Mouse (Mus musculus) lung, postnatal 0 days (tissue): ENCODE measurements around the gene Fam168a. TPM values are rescaled to one million over a fixed set of nuclear protein-coding genes. Genes with fewer than 3 reads are reported as not detected.

ENCODE experiments used
- ATAC-seq: fragments of 200-750 bp; cut with Nextera tagmentation; 2 replicates; pipeline ENCODE4 v1.8.0; 2017; ENCODE audit warnings: moderate library complexity
- DNase-seq: peaks from one replicate; pipeline ENCODE4 v3.0.0-alpha.2; 2016; ENCODE audit warnings: low spot score
- H3K27ac ChIP-seq: fragments of 300-500 bp; sonication (generic); 2 replicates; pipeline ENCODE4 v1.5.1; 2014; ENCODE audit warnings: antibody characterized with exemption, mild to moderate bottlenecking, low read length, mixed read lengths
- H3K27me3 ChIP-seq: fragments of 300-500 bp; sonication (generic); replicated peaks from 2 replicates; pipeline ENCODE4 v1.6.1; 2014; ENCODE audit warnings: low read length, mixed read lengths; ENCODE audit not compliant: insufficient read depth
- H3K36me3 ChIP-seq: fragments of 300-500 bp; sonication (generic); 2 replicates; pipeline ENCODE4 v1.6.1; 2014; ENCODE audit warnings: low read length, mixed read lengths; ENCODE audit not compliant: insufficient read depth
- H3K4me1 ChIP-seq: fragments of 300-500 bp; sonication (generic); 2 replicates; pipeline ENCODE4 v1.6.1; 2014; ENCODE audit warnings: antibody characterized with exemption, low read depth, low read length, mixed read lengths; ENCODE audit not compliant: insufficient read depth
- H3K4me2 ChIP-seq: fragments of 300-500 bp; sonication (generic); replicated peaks from 2 replicates; pipeline ENCODE4 v1.6.1; 2014; ENCODE audit warnings: low read depth, mild to moderate bottlenecking, low read length, moderate library complexity, mixed read lengths
- H3K4me3 ChIP-seq: fragments of 300-500 bp; sonication (generic); 2 replicates; pipeline ENCODE4 v1.5.1; 2014; ENCODE audit warnings: low read depth, low read length
- H3K9ac ChIP-seq: fragments of 300-500 bp; sonication (generic); replicated peaks from 2 replicates; pipeline ENCODE4 v1.6.1; 2014; ENCODE audit warnings: low read depth, mild to moderate bottlenecking
- H3K9me3 ChIP-seq: fragments of 300-500 bp; sonication (generic); 2 replicates; pipeline ENCODE4 v1.6.1; 2016; ENCODE audit warnings: low read length, mixed read lengths
- CTCF ChIP-seq: IDR thresholded peaks from 2 replicates; pipeline ENCODE4 v1.5.1; 2016; ENCODE audit warnings: antibody characterized with exemption, mild to moderate bottlenecking
- EP300 ChIP-seq: IDR thresholded peaks from 2 replicates; pipeline ENCODE4 v1.6.1; 2016; ENCODE audit warnings: antibody characterized with exemption, mild to moderate bottlenecking, control low read depth
- WGBS: fragments of 180-500 bp; shearing (Covaris S2); extraction: QIAGEN DNeasy Blood & Tissue Kit; methylation state at CpG from one replicate; pipeline ENCODE4 v1.1.7; 2014; 5-methylcytosine and 5-hydroxymethylcytosine counted together
- polyA plus RNA-seq: library from polyadenylated mRNA; unstranded; fragments of >200 nt; fragmentation: Nextera tagmentation; extraction: Ambion mirVana; gene quantifications from 2 replicates; pipeline ENCODE4 v1.2.1, GENCODE M21; 2015

Gene Fam168a
- polyA plus RNA-seq, result 28.2 and 35.8 TPM in 2 replicates

DNA sequence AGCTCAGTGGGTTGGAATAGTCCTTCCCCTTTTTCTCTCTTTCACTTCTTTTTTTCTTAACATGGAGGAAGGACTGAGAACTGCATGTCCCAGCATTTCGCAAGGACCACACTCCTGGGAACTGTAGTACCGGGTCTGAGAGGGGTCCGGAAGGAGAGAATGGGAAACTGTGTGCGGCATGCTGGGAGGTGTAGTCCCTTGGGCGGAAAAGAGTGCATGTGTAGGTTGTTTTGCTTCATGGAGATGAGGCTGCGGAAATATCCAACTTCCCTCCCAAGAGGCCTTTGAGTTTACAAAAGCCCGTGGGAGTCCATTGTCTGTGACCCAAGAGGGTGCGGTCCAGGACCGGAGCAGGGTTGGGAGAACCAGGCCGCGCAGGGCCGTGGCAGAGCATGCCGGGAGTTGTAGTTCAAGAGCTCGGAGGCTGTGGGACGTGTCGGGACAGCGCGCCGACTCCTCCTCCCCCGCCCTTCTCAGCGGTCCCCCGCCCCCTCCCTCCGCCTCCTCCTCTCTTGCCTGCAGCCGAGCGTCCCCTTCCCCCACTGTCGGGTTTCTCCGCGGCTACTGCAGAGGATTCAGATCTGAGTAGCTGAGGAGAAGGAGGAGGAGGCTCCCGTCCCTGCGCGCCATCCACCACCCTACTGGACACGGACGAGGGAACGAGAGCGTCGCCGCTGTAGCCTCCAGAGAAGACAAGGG is at the start of gene Fam168a:
TSS of gene Fam168a (plus strand) at position 493 of the 699 bp plus-strand sequence.
- Histone ChIP-seq H3K27ac (peak within 1 kb of the TSS; percentile 89), H3K4me3 (peak within 1 kb of the TSS; percentile 94), H3K4me1 (peaks cover 14% of the 10 kb centered on the region; the same call in 1 of the 2 replicates), H3K4me2 (peak within 1 kb of the TSS; percentile 76), H3K9ac (peak within 1 kb of the TSS; percentile 85), H3K36me3 (no peaks in the 10 kb centered on the region), H3K27me3 (no peaks in the 10 kb centered on the region), H3K9me3 (no peaks in the 10 kb centered on the region)
- 5% methylated on average over 25 of the region's 37 CpGs for WGBS
- peak; percentile 98 for ATAC-seq
- peak; percentile 92 for TF ChIP-seq EP300
- peak; percentile 51 for TF ChIP-seq CTCF
- DNase-seq, result peak; percentile 99

DNA sequence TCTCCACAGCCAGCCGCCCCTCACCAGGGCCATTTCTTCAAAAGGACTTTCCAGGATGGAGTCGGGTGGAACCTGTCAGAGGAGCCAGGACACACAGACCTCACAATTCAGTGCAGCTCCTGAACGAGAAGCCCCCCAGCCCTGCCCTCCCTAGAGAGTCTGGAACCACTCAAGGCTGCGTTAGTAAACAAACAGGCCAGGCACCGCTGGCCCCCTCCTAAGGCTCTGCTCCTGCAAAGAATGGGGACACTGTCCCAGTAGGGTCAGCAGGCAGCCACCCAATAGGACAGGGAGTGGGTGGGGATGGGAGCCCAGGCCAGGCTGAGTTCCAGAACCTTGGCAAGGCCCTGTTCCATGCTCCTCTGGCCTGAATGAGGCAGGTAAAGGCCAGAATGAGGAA is 49.7 kb upstream of the Fam168a start:
- Histone ChIP-seq H3K4me2 (no peak overlapping the region), H3K27ac (no peak overlapping the region), H3K4me1 (no peaks in the 10 kb centered on the region), H3K9me3 (no peaks in the 10 kb centered on the region), H3K9ac (no peak overlapping the region), H3K27me3 (no peaks in the 10 kb centered on the region), H3K36me3 (no peaks in the 10 kb centered on the region), H3K4me3 (no peak overlapping the region)
- TF ChIP-seq EP300 (no peak), CTCF (no peak)
- no peak for ATAC-seq
- WGBS, result 31% methylated on average over 5 of the region's 5 CpGs
- DNase-seq, result no peak

GRCm38 (mm10) chr7:100658093-100658578 is 48.3 kb upstream of the Fam168a start:
- Histone ChIP-seq H3K4me2 (peak overlapping the region; percentile 38), H3K36me3 (no peaks in the 10 kb centered on the region), H3K27ac (peak overlapping the region; percentile 72), H3K9ac (no peak overlapping the region), H3K9me3 (no peaks in the 10 kb centered on the region), H3K27me3 (no peaks in the 10 kb centered on the region), H3K4me1 (no peaks in the 10 kb centered on the region), H3K4me3 (peak overlapping the region; percentile 14; the same call in 1 of the 2 replicates)
- TF ChIP-seq CTCF (no peak), EP300 (no peak)
- 27% methylated on average over 18 of the region's 18 CpGs for WGBS
- ATAC-seq (peak; percentile 92), DNase-seq (peak; percentile 91)

- DNase-seq (no peak), ATAC-seq (no peak)
- Histone ChIP-seq H3K36me3 (no peaks in the 10 kb centered on the region), H3K27me3 (no peaks in the 10 kb centered on the region), H3K4me2 (no peak overlapping the region), H3K9me3 (no peaks in the 10 kb centered on the region), H3K4me3 (no peak overlapping the region), H3K27ac (no peak overlapping the region), H3K9ac (no peak overlapping the region), H3K4me1 (no peaks in the 10 kb centered on the region)
- TF ChIP-seq EP300, result no peak
- no peak for TF ChIP-seq CTCF
- 84% methylated on average over 7 of the region's 7 CpGs for WGBS
These were observed 45.2 kb upstream of the Fam168a start for GRCm38 (mm10) chr7:100661264-100661663.

DNA sequence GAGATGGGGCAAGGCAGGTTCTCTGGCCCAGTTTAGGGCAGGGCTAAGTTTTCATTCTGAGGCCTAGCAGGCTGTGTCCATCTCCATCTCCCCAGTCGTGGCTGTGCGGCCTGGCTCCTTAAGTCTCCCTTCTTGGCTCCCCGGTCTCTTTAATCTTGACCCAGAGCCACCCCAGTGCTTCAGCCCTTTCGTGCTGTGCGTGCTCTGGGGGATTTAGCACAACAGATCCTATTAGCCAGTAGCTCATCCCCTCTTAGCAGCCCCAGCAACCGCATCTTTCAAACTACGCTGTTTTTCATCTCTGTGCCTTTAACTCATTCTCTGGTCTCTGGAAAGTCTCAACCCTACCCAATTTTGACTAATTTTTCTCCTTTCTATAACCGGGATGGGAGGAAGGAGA is 44.2 kb upstream of the Fam168a start, which contains the start of gene Plekhb1:
TSS of gene Plekhb1 (minus strand) at position 184 of the 400 bp plus-strand sequence.
- Histone ChIP-seq H3K27ac (no peak within 1 kb of the TSS), H3K9ac (no peak within 1 kb of the TSS), H3K27me3 (no peaks in the 10 kb centered on the region), H3K4me1 (no peaks in the 10 kb centered on the region), H3K4me2 (no peak within 1 kb of the TSS), H3K4me3 (no peak within 1 kb of the TSS), H3K9me3 (no peaks in the 10 kb centered on the region), H3K36me3 (no peaks in the 10 kb centered on the region)
- 78% methylated on average over 8 of the region's 8 CpGs for WGBS
- no peak for ATAC-seq
- TF ChIP-seq CTCF (no peak), EP300 (no peak)
- DNase-seq, result no peak

GRCm38 (mm10) chr7:100663190-100663589 is 43.2 kb upstream of the Fam168a start:
- TF ChIP-seq EP300 (no peak), CTCF (peak; percentile 99)
- Histone ChIP-seq H3K27ac (no peak overlapping the region), H3K4me2 (peak overlapping the region; percentile 27; the same call in 1 of the 2 replicates), H3K36me3 (no peaks in the 10 kb centered on the region), H3K4me3 (no peak overlapping the region), H3K9ac (no peak overlapping the region), H3K4me1 (no peaks in the 10 kb centered on the region), H3K9me3 (no peaks in the 10 kb centered on the region), H3K27me3 (no peaks in the 10 kb centered on the region)
- peak; percentile 86 for ATAC-seq
- peak; percentile 96 for DNase-seq
- WGBS, result 2% methylated on average over 13 of the region's 13 CpGs
